Mouse (Mus musculus) ES-Bruce4 (cell line): Measurements from ENCODE around the gene Egr4. TPM values are rescaled to one million over a fixed set of nuclear protein-coding genes. Genes with fewer than 3 reads are reported as not detected.

Experiments used
- H3K27ac ChIP-seq: 2 replicates; pipeline ENCODE4 v1.5.1; 2012; ENCODE audit warnings: low read length, inconsistent platforms; ENCODE audit not compliant: insufficient read depth
- H3K27me3 ChIP-seq: 2 replicates; pipeline ENCODE4 v1.6.1; 2012; ENCODE audit warnings: mild to moderate bottlenecking, low read length, inconsistent platforms; ENCODE audit not compliant: control insufficient read depth, poor library complexity, insufficient read depth, severe bottlenecking
- H3K36me3 ChIP-seq: 2 replicates; pipeline ENCODE4 v1.6.1; 2012; ENCODE audit warnings: inconsistent platforms, mild to moderate bottlenecking, low read length, moderate library complexity; ENCODE audit not compliant: control insufficient read depth, poor library complexity, insufficient read depth, severe bottlenecking
- H3K4me1 ChIP-seq: one replicate; pipeline ENCODE4 v1.8.1; 2011; ENCODE audit warnings: low read length; ENCODE audit not compliant: control insufficient read depth, insufficient read depth
- H3K4me3 ChIP-seq: 2 replicates; pipeline ENCODE4 v1.5.1; 2011; ENCODE audit warnings: low read depth, mild to moderate bottlenecking, low read length
- H3K9ac ChIP-seq: 2 replicates; pipeline ENCODE4 v1.6.1; 2012; ENCODE audit warnings: low read depth, mild to moderate bottlenecking, inconsistent platforms; ENCODE audit not compliant: poor library complexity, severe bottlenecking
- H3K9me3 ChIP-seq: replicated peaks from 2 replicates; pipeline ENCODE4 v1.6.1; 2012; ENCODE audit warnings: mild to moderate bottlenecking, low read length, inconsistent platforms; ENCODE audit not compliant: control insufficient read depth, poor library complexity, insufficient read depth, severe bottlenecking
- POLR2A ChIP-seq: IDR thresholded peaks from one replicate; pipeline ENCODE4 v1.8.1; 2011; ENCODE audit warnings: low read length; ENCODE audit not compliant: insufficient read depth
- polyA plus RNA-seq: library from polyadenylated mRNA; stranded (reverse); fragments of >200 nt; gene quantifications from 2 replicates; pipeline ENCODE4 v1.2.4, GENCODE M21; 2011; ENCODE audit warnings: low read depth; ENCODE audit not compliant: missing spikeins, insufficient read depth, insufficient read length

Gene Egr4
- polyA plus RNA-seq, 1 experiment, result not detected

DNA sequence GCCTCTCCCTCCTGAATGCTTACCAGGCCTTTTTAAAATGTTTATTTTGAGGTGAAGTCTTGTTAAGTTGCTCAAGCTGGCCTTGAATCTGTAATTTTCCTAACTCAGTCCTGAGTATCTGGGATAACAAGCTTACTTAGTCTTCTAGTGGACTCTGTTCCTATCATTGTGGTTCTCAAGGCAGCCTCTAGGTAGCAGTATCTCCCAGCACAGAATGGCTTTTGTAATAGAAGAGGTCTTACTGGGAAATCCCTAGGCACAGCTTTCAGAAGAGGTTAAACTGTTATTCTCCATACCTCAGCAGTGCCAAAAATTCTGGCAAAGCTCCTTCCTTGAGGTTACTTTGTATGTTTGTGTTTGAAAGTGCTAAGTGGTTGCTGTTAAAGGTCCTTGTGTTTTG lies 48.0 kb downstream of the Egr4 start:
- Histone ChIP-seq H3K9ac (no peak overlapping the region), H3K27me3 (no peaks in the 10 kb centered on the region), H3K4me1 (no peaks in the 10 kb centered on the region), H3K9me3 (no peaks in the 10 kb centered on the region), H3K27ac (no peak overlapping the region), H3K36me3 (peaks cover 75% of the 10 kb centered on the region), H3K4me3 (no peak overlapping the region)
- TF ChIP-seq POLR2A, result no peak

Other genes starting within 250 kb of the Egr4 start
- gene Sfxn5, start 180.2 kb downstream of the Egr4 start, polyA plus RNA-seq, result 6.0 and 7.9 TPM in 2 replicates
- 15.8 and 18.3 TPM in 2 replicates for gene Rab11fip5, start 139.0 kb downstream of the Egr4 start, polyA plus RNA-seq
- not detected in 2 replicates for gene Noto, start 89.7 kb downstream of the Egr4 start, polyA plus RNA-seq
- 42.3 and 44.4 TPM in 2 replicates for gene Smyd5, start 81.6 kb downstream of the Egr4 start, polyA plus RNA-seq
- gene Cct7, start 62.1 kb downstream of the Egr4 start, polyA plus RNA-seq, result 463 and 467 TPM in 2 replicates
- gene Pradc1, start 61.6 kb downstream of the Egr4 start, polyA plus RNA-seq, result 4.7 and 9.6 TPM in 2 replicates
- 0.24 and 0.43 TPM in 2 replicates for gene Fbxo41, start 10.6 kb downstream of the Egr4 start, polyA plus RNA-seq
- 19.2 and 21.0 TPM in 2 replicates for gene Alms1, start 73.9 kb upstream of the Egr4 start, polyA plus RNA-seq
- not detected in 2 replicates for gene Nat8f7, start 199.6 kb upstream of the Egr4 start, polyA plus RNA-seq